Mouse (Mus musculus) lung, adult 2 months (tissue): ENCODE measurements at regions not wholly inside any gene's neighbourhood (a gene's known extent, or its start where the extent isn't known, plus 50 kb on each side); places are given as distances from the start of the nearest gene placed in this dataset.

Experiments used
- CTCF ChIP-seq: fragments of 200-500 bp; IDR thresholded peaks from 2 replicates; pipeline ENCODE4 v1.5.1; 2011; ENCODE audit warnings: mild to moderate bottlenecking, low read length, control low read depth; ENCODE audit not compliant: insufficient read depth
- POLR2A ChIP-seq: fragments of 200-500 bp; IDR thresholded peaks from 2 replicates; pipeline ENCODE4 v1.6.1; 2011; ENCODE audit warnings: low read depth, mild to moderate bottlenecking, control low read depth, low read length, borderline replicate concordance; ENCODE audit errors: extremely low read depth

DNA sequence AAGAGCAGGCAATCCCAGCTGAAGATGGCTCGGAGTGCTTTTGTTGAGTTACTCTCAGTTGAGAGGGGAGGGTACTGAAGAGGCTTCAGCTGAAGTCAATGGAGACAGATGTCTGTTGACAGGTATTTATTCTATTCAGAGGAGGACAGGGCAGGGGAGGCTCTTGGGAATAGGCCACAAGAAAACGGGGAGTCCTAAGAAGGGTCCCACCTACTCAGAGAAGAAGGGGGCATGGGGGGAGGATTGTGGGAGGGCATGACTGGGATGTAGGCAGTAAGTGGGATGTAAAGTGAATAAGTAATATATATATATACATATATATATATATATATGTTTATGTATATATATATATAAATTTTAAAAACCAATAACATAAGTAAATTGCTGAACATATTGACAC is 73.9 kb upstream of the Zdhhc17 start:
- no peak for TF ChIP-seq CTCF
- no peak for TF ChIP-seq POLR2A
